ENCODE assay signal across 12 mouse cellular contexts in genomic region chr8:117543789-117544188, GRCm38 (mm10). TPM values are rescaled to one million over a fixed set of nuclear protein-coding genes. Genes with fewer than 3 reads are reported as not detected.
A peak's percentile ranks its signal among the peaks of the same experiment; 100 is the strongest.
DNase-seq lines count a peak whose midpoint lies in the region; ATAC-seq lines count a peak whose summit lies in the region.
"Had no signal": no experiment of that assay in that cellular context is flagged by ENCODE, and none has a peak within 500 bp of the region (broad histone marks: within the 10 kb centered on the region; RNA-seq: fewer than 3 reads in every experiment).

No protein-coding gene starts in this region.

- peak; percentile 29 for DNase-seq in lung, postnatal 36 days
- no peak for DNase-seq in lung, postnatal 14 days
- DNase-seq in heart, postnatal 4 days = peak; percentile 37
- DNase-seq in urinary bladder, postnatal 4 days (ENCODE audit: low spot score in 2 of 2) = no peak
- no peak for DNase-seq in adrenal gland, adult 18-20 months (ENCODE audit: low spot score in 2 of 2)
- no peak for DNase-seq in adrenal gland, adult 2 months
- DNase-seq: embryo, embryonic 11 days had no signal

- peak; percentile 73 for ATAC-seq in common myeloid progenitor, adult 5-6 weeks (replicated peaks; ENCODE audit: low read depth, poor library complexity, severe bottlenecking)
- ATAC-seq in megakaryocyte-erythroid progenitor cell, adult 5-6 weeks (replicated peaks; ENCODE audit: low FRiP score, low TSS enrichment, poor library complexity, severe bottlenecking) = peak; percentile 74
- ATAC-seq: CD4-positive, CD25-positive, alpha-beta regulatory T cell, adult 4 months; intestine, embryonic 15.5 days; midbrain, embryonic 16.5 days had no signal

RNA-seq across cellular contexts. Expression of gene Plcg2, which starts 45.7 kb away (rescaled TPM):
- total RNA-seq in common myeloid progenitor, adult 5-6 weeks (2017) = 56.3 and 76.7 TPM in 2 replicates
- 10 to 100 TPM; 13.9 to 16.3 TPM for total RNA-seq in heart, postnatal 4 days (2021)
- total RNA-seq in megakaryocyte-erythroid progenitor cell, adult 5-6 weeks (2014; fragmentation: Nextera tagmentation) = 8.1 and 11.3 TPM in 2 replicates
- 9.2 and 17.0 TPM in 2 replicates for total RNA-seq in megakaryocyte-erythroid progenitor cell, adult 5-6 weeks (2017)
- 1 to 10 TPM; 4.3 to 6.4 TPM for total RNA-seq in adrenal gland, adult 18-20 months (2021)
- 1 to 10 TPM; 6.1 to 7.0 TPM for total RNA-seq in adrenal gland, adult 2 months (2021)
- polyA plus RNA-seq in adrenal gland, adult 2 months (2012; rRNA removed) = 3.1 and 4.3 TPM in 2 replicates

Comparison
In these comparisons a context has a peak if more than half of its experiments do, and no peak if none do; other contexts are left out.
1. DNase-seq: peak in lung, postnatal 36 days (single experiment) and heart, postnatal 4 days (single experiment); none in lung, postnatal 14 days (single experiment), urinary bladder, postnatal 4 days (0 of 2), adrenal gland, adult 18-20 months (0 of 2) and adrenal gland, adult 2 months (single experiment).